Mouse (Mus musculus): ENCODE data around the gene Oas1f.
"Not testable (repeated sequence)": the region's sequence is repeated elsewhere in the genome, so short reads cannot be mapped to it uniquely, and the experiment has no call there.

GRCm38 (mm10) chr5:120798147-120798546, 49.0 kb upstream of the Oas1f start:
- TF ChIP-seq CTCF (IDR thresholded peaks at IDR 0.05; ENCODE audit: low read depth, low read length); POLR2A (IDR thresholded peaks at IDR 0.05; ENCODE audit: extremely low read depth, insufficient read depth, low read length): not testable (repeated sequence)

Data from liver, adult 2 months (tissue).